Mouse (Mus musculus): ENCODE measurements around the gene Mgat5b.

Mgat5b gene

GRCm38 (mm10) chr11:116919186-116920020 lies 740 bp downstream of the Mgat5b start:
- no peak for DNase-seq (ENCODE audit: low spot score)

GRCm38 (mm10) chr11:116920746-116921145 lies 2.1 kb downstream of the Mgat5b start:
- DNase-seq (ENCODE audit: low spot score) = no peak

GRCm38 (mm10) chr11:116922058-116922457 lies 3.4 kb downstream of the Mgat5b start:
- DNase-seq (ENCODE audit: low spot score) = no peak

- DNase-seq (ENCODE audit: low spot score) = no peak
These were observed 9.4 kb downstream of the Mgat5b start for GRCm38 (mm10) chr11:116928031-116928430.

- DNase-seq (ENCODE audit: low spot score) = no peak
These were observed 16.2 kb downstream of the Mgat5b start for GRCm38 (mm10) chr11:116934862-116935261.

GRCm38 (mm10) chr11:116935354-116935753 lies 16.7 kb downstream of the Mgat5b start:
- no peak for DNase-seq (ENCODE audit: low spot score)

GRCm38 (mm10) chr11:116935917-116936316 lies 17.3 kb downstream of the Mgat5b start:
- no peak for DNase-seq (ENCODE audit: low spot score)

GRCm38 (mm10) chr11:116937141-116937540 lies 18.5 kb downstream of the Mgat5b start:
- DNase-seq (ENCODE audit: low spot score) = no peak

GRCm38 (mm10) chr11:116940088-116940855 lies 21.6 kb downstream of the Mgat5b start:
- DNase-seq (ENCODE audit: low spot score) = no peak

- no peak for DNase-seq (ENCODE audit: low spot score)
These were observed 25.7 kb downstream of the Mgat5b start for GRCm38 (mm10) chr11:116944346-116944745.

- no peak for DNase-seq (ENCODE audit: low spot score)
These were observed 31.2 kb downstream of the Mgat5b start for GRCm38 (mm10) chr11:116949832-116950231.

- peak; percentile 15 for DNase-seq (ENCODE audit: low spot score)
These were observed 32.8 kb downstream of the Mgat5b start for GRCm38 (mm10) chr11:116951429-116951828.

GRCm38 (mm10) chr11:116954231-116955118 lies 35.8 kb downstream of the Mgat5b start:
- DNase-seq (ENCODE audit: low spot score) = no peak

- no peak for DNase-seq (ENCODE audit: low spot score)
These were observed 39.9 kb downstream of the Mgat5b start for GRCm38 (mm10) chr11:116958601-116959000.

- DNase-seq (ENCODE audit: low spot score) = no peak
These were observed 46.4 kb downstream of the Mgat5b start for GRCm38 (mm10) chr11:116965061-116965460.

GRCm38 (mm10) chr11:116965961-116966360 lies 47.3 kb downstream of the Mgat5b start:
- no peak for DNase-seq (ENCODE audit: low spot score)

- DNase-seq (ENCODE audit: low spot score) = no peak
These were observed 49.9 kb downstream of the Mgat5b start for GRCm38 (mm10) chr11:116968586-116968985.

- no peak for DNase-seq (ENCODE audit: low spot score)
These were observed 50.8 kb downstream of the Mgat5b start for GRCm38 (mm10) chr11:116969498-116969897.

- no peak for DNase-seq (ENCODE audit: low spot score)
These were observed 52.2 kb downstream of the Mgat5b start for GRCm38 (mm10) chr11:116970847-116971246.

- no peak for DNase-seq (ENCODE audit: low spot score)
These were observed 54.2 kb downstream of the Mgat5b start for GRCm38 (mm10) chr11:116972828-116973227.

GRCm38 (mm10) chr11:116973508-116973907 lies 54.8 kb downstream of the Mgat5b start:
- DNase-seq (ENCODE audit: low spot score) = no peak

GRCm38 (mm10) chr11:116974341-116974740 lies 55.7 kb downstream of the Mgat5b start:
- no peak for DNase-seq (ENCODE audit: low spot score)
